Mouse (Mus musculus) liver, postnatal 0 days (tissue): ENCODE measurements around the gene Reep6. TPM values are rescaled to one million over a fixed set of nuclear protein-coding genes. Genes with fewer than 3 reads are reported as not detected.

Experiments used
- ATAC-seq: fragments of 200-750 bp; cut with Nextera tagmentation; 2 replicates; pipeline ENCODE4 v1.8.0; 2017; ENCODE audit warnings: mild to moderate bottlenecking, moderate library complexity
- DNase-seq: peaks from one replicate; pipeline ENCODE4 v3.0.0-alpha.2; 2016
- H3K27ac ChIP-seq: fragments of 300-500 bp; sonication (generic); 2 replicates; pipeline ENCODE4 v1.5.1; 2014; ENCODE audit warnings: antibody characterized with exemption, moderate library complexity, mild to moderate bottlenecking, low read depth
- H3K27me3 ChIP-seq: fragments of 300-500 bp; sonication (generic); 2 replicates; pipeline ENCODE4 v1.6.1; 2014; ENCODE audit warnings: low read length, control low read depth, mixed read lengths; ENCODE audit not compliant: insufficient read depth
- H3K36me3 ChIP-seq: fragments of 300-500 bp; sonication (generic); replicated peaks from 2 replicates; pipeline ENCODE4 v1.6.1; 2014; ENCODE audit warnings: mild to moderate bottlenecking, control low read depth, low read length, moderate library complexity, mixed read lengths; ENCODE audit not compliant: insufficient read depth
- H3K4me1 ChIP-seq: fragments of 300-500 bp; sonication (generic); 2 replicates; pipeline ENCODE4 v1.6.1; 2014; ENCODE audit warnings: antibody characterized with exemption, mild to moderate bottlenecking, control low read depth; ENCODE audit not compliant: insufficient read depth
- H3K4me2 ChIP-seq: fragments of 300-500 bp; sonication (generic); 2 replicates; pipeline ENCODE4 v1.6.1; 2014; ENCODE audit warnings: low read depth, mild to moderate bottlenecking, low read length, moderate library complexity, mixed read lengths
- H3K4me3 ChIP-seq: fragments of 300-500 bp; sonication (generic); 2 replicates; pipeline ENCODE4 v1.5.1; 2014; ENCODE audit warnings: low read depth, low read length
- H3K9ac ChIP-seq: fragments of 300-500 bp; sonication (generic); replicated peaks from 2 replicates; pipeline ENCODE4 v1.6.1; 2014; ENCODE audit warnings: mild to moderate bottlenecking, moderate library complexity
- H3K9me3 ChIP-seq: fragments of 300-500 bp; sonication (generic); 2 replicates; pipeline ENCODE4 v1.6.1; 2016; ENCODE audit warnings: mild to moderate bottlenecking, control low read depth, low read length, mixed read lengths
- CTCF ChIP-seq: sonication (generic); IDR thresholded peaks from 2 replicates; pipeline ENCODE4 v1.5.1; 2016; ENCODE audit warnings: antibody characterized with exemption, low read depth
- EP300 ChIP-seq: IDR thresholded peaks from 2 replicates; pipeline ENCODE4 v1.6.1; 2016; ENCODE audit warnings: antibody characterized with exemption, low read depth, mild to moderate bottlenecking
- WGBS: fragments of 180-500 bp; shearing (Covaris S2); extraction: QIAGEN DNeasy Blood & Tissue Kit; methylation state at CpG from one replicate; pipeline ENCODE4 v1.1.7; 2014; ENCODE audit not compliant: insufficient replicate concordance; 5-methylcytosine and 5-hydroxymethylcytosine counted together
- polyA plus RNA-seq: library from polyadenylated mRNA; unstranded; fragments of >200 nt; fragmentation: Nextera tagmentation; extraction: Ambion mirVana; gene quantifications from 2 replicates; pipeline ENCODE4 v1.2.1, GENCODE M21; 2015

Reep6 gene
- polyA plus RNA-seq, 1 experiment from 2014 or later, result 167 TPM

GRCm38 (mm10) chr10:80331636-80332524, 2.1 kb downstream of the Reep6 start:
- Histone ChIP-seq H3K27ac (peak overlapping the region; percentile 97), H3K4me3 (peak overlapping the region; percentile 59), H3K9me3 (no peaks in the 10 kb centered on the region), H3K4me1 (peaks cover 42% of the 10 kb centered on the region), H3K36me3 (peaks cover 16% of the 10 kb centered on the region), H3K27me3 (no peaks in the 10 kb centered on the region), H3K4me2 (peak overlapping the region; percentile 94), H3K9ac (peak overlapping the region; percentile 79)
- peak; percentile 84 for DNase-seq
- ATAC-seq, result peak; percentile 62
- WGBS, result 33% methylated on average over 10 of the region's 10 CpGs
- peak; percentile 72 for TF ChIP-seq EP300
- no peak for TF ChIP-seq CTCF

DNA sequence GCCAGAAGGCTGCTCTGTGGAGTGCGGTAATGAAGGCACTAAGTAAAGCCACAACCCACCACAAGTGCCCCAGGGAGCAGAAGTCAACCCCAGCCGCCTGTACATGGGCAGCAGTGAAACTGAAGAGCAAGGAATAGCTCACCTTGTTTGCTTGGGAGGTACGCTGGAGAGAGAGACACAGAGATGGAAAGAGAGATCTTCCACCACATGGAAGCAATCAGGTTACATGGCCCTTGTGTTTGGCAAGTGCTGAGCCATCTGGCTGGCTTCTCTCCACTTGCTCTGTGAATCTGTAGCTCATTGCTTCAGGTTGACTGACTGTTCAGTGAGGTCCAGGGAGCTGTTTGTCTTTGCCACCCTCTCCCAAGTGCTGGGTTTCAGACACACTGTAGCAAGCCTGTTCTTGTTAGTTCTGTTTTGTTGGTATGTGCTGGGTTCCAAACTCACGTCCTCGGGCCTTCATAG, 2.8 kb downstream of the Reep6 start:
- 52% methylated on average over 5 of the region's 5 CpGs for WGBS
- ATAC-seq (no peak), DNase-seq (no peak)
- H3K4me1 ChIP-seq, result peaks cover 42% of the 10 kb centered on the region
- no peak for TF ChIP-seq CTCF
- no peak for TF ChIP-seq EP300
- H3K4me3 ChIP-seq, result no peak overlapping the region
- H3K36me3 ChIP-seq, result peaks cover 16% of the 10 kb centered on the region
- peak overlapping the region; percentile 79 for H3K9ac ChIP-seq
- no peaks in the 10 kb centered on the region for H3K9me3 ChIP-seq
- H3K27ac ChIP-seq, result peak overlapping the region; percentile 97
- H3K27me3 ChIP-seq, result no peaks in the 10 kb centered on the region
- H3K4me2 ChIP-seq, result peak overlapping the region; percentile 94

- no peak for TF ChIP-seq CTCF
- TF ChIP-seq EP300, result no peak
- H3K9ac ChIP-seq, result no peak overlapping the region
- peaks cover 16% of the 10 kb centered on the region for H3K36me3 ChIP-seq
- peaks cover 9% of the 10 kb centered on the region for H3K27me3 ChIP-seq
- no peaks in the 10 kb centered on the region for H3K9me3 ChIP-seq
- H3K4me2 ChIP-seq, result no peak overlapping the region
- H3K4me1 ChIP-seq, result peaks cover 36% of the 10 kb centered on the region
- DNase-seq (no peak), ATAC-seq (no peak)
- H3K27ac ChIP-seq, result no peak overlapping the region
- H3K4me3 ChIP-seq, result no peak overlapping the region
- 70% methylated on average over 12 of the region's 12 CpGs for WGBS
Observed at GRCm38 (mm10) chr10:80336263-80336662, 6.5 kb downstream of the Reep6 start.

- WGBS, result 20% methylated on average over 19 of the region's 19 CpGs
- H3K9ac ChIP-seq, result no peak overlapping the region
- H3K4me1 ChIP-seq, result peaks cover 49% of the 10 kb centered on the region
Observed at GRCm38 (mm10) chr10:80339941-80340750, 10.4 kb downstream of the Reep6 start.

DNA sequence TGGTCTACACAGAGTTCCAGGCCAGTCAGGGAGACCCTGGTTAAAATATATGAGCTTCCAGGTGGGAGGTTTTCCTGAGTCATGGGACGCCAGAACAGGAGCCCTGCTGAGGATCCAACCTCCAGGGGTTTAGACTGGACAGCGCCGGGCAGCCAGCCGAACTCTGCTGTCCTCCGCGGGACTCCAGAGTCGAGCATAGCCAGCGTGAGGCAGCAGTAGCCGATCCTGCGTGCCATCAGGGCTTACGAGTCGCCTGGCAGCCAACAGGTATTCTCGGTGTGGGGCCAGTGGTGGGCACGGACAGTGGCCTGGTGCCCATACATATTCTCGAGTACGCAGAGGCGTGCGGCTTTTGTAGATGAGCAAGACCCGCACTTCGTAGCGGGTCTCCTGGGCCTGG, 11.3 kb downstream of the Reep6 start:
- Histone ChIP-seq H3K4me2 (no peak overlapping the region), H3K27ac (no peak overlapping the region), H3K9ac (no peak overlapping the region), H3K4me1 (peaks cover 52% of the 10 kb centered on the region), H3K4me3 (no peak overlapping the region), H3K9me3 (no peaks in the 10 kb centered on the region), H3K36me3 (peaks cover under 1% of the 10 kb centered on the region; the same call in 1 of the 2 replicates), H3K27me3 (peaks cover 40% of the 10 kb centered on the region)
- 32% methylated on average over 21 of the region's 21 CpGs for WGBS
- TF ChIP-seq CTCF (no peak), EP300 (no peak)
- DNase-seq (no peak), ATAC-seq (no peak)

More at GRCm38 (mm10) chr10:80339941-80340750, 10.4 kb downstream of the Reep6 start:
- H3K4me2 ChIP-seq, result peak overlapping the region; percentile 44
- peak; percentile 33 for ATAC-seq
- H3K27me3 ChIP-seq, result peaks cover 40% of the 10 kb centered on the region
- H3K4me3 ChIP-seq, result no peak overlapping the region
- peaks cover 9% of the 10 kb centered on the region for H3K36me3 ChIP-seq
- H3K9me3 ChIP-seq, result no peaks in the 10 kb centered on the region
- DNase-seq, result peak; percentile 92
- H3K27ac ChIP-seq, result no peak overlapping the region
- TF ChIP-seq EP300 (0 out of 2 replicates have a peak, but pooled peaks have one; percentile 5), CTCF (peak; percentile 98)
